Mouse (Mus musculus) skeletal muscle tissue, adult 2 months (tissue): ENCODE results near the gene Iqcc.

ENCODE experiments used
- DNase-seq: peaks from one replicate; pipeline ENCODE4 v3.0.0-alpha.2; 2012; ENCODE audit warnings: low read depth, low spot score

Iqcc gene

DNA sequence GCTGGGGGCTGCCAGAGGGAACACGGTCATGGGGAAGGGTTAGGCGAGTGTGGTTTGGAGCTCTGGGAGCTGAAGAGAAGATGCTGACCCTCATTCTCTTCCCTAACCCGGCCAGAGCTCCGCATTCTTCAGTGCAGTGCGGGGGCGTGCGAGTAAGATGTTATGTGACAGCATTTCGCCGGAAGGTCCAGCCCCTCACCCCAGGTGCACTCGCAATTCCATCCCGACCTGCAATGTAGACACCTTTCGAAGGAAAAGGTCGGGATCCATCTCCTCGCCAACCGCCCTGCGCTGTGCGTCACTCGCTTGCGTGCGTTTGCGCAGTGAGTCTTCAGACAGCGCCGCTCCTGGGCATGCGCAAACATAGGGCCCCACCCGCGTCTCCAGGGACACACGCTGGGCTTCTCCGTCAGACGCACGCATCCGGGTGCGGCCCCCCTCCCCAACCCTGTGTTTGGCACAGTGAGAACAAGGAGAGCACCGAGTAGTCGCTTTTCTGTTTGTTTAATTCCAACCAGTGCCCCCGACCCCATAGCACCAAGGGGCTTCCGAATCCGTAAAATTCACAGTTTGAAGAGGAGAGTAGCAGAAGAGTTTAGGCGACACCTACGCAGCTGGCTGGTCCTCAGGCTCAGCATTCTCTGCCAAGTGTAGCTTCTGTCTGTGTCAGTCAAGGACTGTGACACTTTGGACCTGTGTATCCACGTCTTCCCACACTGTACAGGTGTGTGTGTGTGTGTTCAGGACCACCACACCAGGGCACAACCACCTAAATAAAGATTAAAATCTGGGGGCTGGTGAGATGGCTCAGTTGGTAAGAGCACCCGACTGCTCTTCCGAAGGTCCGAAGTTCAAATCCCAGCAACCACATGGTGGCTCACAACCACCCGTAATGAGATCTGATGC, at the start of gene Iqcc:
Gene Iqcc, minus strand, starts transcription at position 314 of the 906 bp plus-strand sequence.
- DNase-seq: peak; percentile 97

DNA sequence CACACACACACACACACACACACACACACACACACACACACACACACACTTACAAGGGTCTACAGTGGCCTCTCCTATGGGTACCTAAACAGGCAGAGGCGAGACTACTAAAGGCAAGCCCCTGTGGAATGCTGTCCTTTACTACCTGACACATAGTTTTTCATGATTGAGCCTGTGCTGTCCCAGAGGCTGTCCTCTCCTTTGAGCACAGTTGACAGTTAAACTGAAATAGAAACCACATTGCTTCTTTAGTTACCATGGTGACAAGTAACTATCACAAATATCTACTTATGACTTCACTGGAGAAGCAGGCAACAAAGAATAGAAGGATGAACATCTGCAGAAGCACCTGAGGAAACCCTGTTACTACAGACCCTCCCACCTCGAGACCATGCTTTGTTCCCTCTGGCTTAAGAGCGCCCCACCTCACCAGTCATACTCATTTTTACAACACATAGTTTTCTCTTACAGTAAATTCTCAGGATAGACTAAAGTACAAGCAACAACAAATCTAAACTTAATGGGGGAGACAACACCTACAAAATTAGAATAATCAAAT, 43.4 kb upstream of the Iqcc start:
- DNase-seq: no peak

DNA sequence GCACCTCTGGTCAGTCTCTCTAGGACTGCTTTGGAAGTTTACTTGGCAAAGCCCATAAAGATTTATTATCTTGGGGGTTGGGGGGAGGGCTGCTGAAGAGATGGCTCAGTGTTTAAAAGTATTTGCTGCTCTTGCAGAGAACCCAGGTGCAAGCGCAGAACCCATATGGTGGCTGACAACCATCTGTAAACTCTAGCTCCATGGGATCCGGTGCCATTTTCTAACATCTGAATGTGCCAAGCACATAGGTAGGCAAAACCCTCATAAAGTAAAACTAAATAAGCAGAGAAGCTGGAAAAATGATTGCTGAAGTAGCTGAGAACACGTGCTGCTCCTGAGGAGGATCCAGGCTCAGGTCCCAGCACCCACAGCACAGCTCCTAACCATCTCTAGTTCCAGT, 42.7 kb upstream of the Iqcc start:
- no peak for DNase-seq

DNA sequence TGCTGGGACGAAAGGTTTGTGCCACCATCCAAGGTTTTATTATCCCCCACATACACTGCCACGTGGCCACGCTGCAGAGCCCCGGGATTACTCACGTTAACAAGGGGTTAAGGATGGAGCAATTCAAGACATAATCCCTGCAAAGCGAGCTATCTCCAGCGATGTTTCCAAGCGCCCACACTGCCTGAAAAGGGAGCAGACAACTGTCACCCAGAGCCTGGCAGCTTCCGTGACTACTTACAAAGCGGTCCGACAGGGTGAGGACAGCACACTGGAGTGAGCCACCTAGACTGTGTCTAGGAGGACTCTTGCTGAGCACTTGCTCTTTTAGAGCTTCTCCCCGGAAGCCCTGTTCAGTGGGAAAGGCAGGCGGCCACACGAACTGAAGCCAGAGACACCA, 35.9 kb upstream of the Iqcc start:
- DNase-seq: no peak

DNA sequence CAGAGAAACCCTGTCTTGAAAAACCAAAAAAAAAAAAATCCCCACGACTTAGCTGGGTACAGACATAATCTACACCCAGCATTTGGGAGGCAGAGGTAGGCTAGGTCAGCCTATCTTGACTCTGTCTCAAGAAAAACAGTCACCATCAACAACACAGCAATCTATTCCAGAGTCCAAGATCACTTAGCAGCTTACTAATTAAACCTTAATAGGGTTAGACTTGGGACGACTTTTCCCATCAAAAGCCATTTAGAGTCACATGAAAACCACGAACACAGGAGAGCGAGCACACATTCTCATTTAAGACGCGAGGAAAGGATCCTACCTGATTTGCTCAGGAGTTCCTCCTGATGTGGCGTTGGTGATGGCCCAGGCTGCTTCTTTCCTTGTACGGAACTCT, 31.5 kb upstream of the Iqcc start:
- DNase-seq: no peak

DNA sequence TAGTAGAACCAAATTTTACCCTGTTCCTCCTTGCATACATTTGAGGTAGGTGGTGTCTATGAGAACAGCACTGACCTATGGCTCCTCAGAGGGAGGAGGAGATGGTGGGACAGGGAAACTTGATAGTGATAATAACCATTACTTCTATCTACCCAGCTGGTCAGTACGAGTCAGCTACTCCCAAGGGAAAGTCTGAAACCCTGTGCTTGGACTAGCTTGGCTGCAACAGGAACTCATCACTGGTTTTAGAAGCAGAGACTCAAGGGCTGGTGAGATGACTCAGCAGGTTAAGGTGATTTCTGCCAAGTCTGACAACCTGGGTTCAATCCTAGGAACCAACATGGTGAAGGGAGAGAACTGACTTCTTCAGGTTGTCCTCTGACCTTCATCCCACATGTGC, 29.8 kb upstream of the Iqcc start:
- no peak for DNase-seq

DNA sequence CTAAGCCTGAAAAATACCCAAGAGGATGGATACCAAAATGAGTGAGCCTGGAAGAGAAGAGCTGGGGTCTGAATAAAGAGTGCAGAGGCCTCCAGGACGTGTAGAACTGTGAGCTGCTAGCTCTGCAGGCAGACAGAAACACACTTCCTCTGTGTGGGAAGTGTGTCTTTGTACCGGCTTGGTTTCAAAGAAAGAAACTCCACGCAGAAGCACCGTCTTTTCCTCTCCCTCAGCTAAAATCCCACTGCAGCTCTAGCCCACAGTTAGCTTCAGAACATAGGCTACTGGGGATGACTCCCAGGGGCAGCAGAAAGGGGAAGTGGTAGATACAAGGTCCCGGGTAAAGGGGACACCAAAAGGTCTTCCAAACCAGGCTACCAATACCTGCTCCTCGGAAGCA, 26.3 kb upstream of the Iqcc start:
- DNase-seq: no peak

DNA sequence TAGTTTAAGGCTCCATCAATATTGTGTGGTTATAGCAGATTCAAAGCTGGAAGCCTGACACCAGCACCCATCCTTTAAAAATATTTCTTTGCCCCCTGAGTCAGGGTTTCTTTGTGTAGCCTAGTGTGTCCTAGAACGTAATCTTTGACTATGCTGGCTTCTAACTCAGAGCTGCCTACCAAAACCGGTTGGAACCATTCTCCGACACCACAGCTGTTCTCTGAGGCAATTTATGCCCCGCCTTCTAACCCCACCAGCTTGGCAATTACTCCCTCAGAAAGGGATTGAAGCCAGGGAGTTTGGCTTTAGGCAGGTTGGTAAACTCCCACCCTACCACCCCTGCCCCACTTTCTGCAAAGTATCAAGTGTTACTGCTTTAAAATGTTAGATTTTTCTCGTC, 22.9 kb upstream of the Iqcc start:
- DNase-seq: no peak

DNA sequence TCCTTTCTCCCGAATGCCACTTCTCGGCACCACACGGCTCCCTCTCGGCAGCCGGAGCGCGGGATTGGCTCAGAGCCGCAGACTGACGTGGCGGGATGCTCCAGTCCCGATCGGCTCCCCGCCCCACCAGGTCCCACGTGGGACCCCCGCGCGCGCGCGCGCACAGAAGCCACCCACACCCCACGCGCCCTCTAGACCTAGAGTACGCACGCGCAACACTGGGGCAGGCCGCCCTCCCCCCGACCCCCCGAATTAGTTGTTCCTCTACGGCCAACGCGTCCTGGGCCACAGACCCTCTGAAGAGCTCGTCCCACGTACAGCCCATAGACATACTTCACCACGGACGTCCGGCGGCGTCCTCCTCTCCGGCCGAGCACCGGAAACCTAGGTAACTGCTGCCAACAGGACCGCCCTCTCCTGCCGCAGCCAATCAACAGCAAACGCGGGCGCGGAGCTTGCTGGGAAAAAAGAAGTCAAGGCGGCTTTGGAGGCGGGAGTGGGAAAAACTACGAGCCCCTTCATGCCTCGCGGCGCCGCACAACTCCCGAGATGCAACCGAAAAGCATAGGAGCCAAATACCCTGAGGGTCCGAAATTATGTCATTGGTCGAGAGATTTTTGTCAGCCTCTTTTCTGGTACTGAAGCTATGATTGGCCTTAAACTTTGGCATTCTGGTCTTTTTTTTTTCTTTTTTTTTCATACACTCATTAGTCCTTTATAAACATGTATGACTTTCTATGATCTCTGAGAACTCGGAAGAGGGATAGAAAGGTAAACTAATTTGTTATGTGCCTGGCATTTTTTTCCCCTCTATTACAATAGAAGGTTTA, 22.0 kb upstream of the Iqcc start, which contains the start of gene Txlna:
Gene Txlna, minus strand, starts transcription at position 428 of the 830 bp plus-strand sequence.
- DNase-seq: peak; percentile 94

DNA sequence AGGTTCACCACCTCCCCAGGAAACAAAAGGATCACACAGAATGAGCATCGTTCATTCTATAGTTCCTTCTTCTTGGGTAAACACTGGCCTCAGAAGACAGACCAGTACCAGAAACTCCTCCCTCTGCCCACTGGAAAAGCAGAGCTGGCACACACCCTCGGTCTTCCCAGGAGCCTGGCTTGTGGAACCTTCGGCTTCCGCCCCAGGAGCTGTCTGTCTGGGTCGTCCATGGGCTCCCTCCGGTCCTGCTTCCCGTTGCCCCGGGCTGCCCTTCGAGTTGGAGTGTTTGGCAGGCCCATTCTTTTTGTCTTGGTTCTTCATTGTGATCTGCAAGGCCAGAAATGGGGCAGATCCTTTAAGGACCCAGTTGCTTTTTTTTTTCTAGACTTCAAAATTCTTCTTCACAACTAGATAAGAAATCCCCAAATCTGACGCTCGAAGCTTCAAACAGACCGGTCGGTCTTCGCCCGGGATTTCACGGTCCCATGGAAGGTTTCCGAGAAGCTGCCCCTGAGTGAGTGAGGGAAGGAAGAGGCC, 21.3 kb upstream of the Iqcc start:
- DNase-seq: no peak

DNA sequence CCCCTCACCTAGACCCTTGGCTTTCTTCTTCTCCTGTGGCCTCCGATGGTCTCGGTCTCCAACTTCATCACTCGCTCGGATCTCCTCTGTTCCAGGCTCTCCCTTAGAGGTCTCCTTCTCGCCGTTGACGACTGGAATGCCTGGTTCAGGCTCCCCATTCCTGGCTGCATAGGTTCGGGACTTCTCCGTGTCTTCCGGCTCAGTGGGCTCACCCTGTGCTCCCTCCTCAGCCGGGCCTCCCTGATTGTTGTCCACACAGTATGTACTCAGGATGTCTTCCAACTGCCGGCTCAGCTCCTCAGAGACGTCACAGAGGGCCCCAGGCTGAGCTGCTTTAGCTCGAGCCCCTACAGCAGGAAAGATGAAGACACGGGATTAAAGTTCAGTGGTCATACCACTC, 20.3 kb upstream of the Iqcc start:
- DNase-seq: no peak

DNA sequence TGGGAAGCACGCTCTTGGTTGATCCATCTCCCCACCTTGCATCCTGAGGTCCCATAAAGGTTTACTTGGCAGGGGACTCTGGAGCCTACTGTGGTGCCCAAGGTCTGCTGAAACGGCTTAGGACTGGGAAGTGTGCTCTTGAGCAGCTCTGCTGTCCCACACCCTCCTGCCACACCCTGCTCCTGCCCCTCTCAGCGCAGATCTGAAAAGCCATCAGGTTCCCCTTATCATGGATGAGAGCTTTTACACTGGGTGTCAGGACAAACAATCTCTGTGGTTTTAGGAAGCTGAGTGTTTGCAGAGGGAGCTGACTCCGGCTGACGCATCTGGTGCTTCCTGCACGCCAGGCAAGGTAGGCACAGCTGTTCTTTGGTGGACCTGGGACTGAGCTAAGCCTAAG, 15.0 kb upstream of the Iqcc start:
- DNase-seq: no peak

DNA sequence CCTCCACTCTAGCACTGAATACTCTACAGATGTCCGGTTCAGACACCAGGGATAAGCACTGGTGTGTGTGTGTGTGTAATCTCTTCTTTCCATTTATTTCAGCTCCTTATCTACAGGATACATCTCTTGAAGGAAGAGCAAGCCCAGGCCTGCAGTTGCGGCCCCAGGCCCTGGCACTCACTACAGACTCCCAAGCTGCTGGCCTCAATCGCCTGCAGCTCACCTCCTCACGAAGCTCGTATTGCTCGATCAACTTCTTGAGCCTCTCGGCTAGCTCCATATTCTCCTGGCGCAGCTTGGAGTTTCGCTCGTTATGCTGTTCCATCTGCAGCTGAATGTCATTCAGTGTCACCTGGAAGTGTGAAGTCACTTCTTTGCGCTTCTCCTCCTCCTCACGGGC, 13.0 kb upstream of the Iqcc start:
- DNase-seq: no peak

DNA sequence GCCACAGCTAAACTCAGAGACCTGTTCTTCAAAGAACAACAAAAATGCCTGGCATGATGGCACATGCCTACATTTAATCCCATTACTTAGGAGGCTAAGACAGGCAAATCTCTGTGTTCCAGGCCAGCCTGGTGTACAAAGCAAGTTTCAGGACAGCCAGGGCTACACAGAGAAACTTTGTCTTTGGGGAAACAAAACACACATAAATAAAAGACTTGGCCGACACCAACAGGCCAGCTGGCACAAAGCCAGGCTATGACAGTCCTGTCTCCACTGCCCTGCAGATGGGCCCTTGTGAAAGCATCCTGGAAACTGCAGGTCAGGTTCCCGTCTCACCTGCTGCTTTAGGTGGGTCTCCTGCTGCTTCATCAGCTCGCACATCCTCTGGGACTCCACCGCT, 12.0 kb upstream of the Iqcc start:
- no peak for DNase-seq

DNA sequence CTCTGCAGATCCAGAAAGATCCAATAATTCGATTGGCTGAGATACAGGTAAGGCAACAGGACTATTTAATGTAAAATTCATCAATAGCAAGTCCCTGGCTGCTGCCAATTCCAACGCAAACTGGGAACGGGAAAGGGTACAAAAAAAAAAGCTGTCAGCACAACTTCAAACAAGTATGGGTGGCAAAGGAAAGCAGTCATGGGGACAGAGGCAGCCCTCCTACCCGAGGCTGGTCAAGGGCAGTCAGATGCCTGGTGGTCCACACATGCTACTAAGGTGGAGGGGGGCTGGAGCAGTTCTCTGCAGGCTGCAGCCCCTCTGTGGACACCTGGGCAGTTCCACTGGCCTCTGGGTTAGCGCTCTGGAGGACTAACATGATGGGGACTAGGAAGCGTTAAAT, 7.1 kb upstream of the Iqcc start:
- no peak for DNase-seq

DNA sequence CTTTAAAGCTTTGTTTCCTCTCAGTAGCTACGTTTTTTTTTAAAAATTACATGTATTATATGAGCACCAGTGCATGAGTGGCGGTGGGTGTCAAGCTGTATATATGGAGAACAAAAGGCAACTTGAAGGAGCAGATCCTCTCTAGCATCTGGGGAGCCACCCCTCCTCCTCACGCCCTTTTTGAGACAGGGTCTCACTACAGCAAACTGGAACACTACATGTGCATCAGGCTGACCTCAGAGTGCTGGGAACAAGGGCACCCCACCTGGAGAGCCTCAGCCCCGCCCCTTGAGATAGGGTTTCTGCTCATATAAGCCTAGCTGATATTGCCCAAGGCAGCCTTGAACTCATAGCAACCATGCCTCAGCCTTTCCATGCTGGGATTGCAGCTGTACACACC, 6.6 kb upstream of the Iqcc start:
- no peak for DNase-seq

DNA sequence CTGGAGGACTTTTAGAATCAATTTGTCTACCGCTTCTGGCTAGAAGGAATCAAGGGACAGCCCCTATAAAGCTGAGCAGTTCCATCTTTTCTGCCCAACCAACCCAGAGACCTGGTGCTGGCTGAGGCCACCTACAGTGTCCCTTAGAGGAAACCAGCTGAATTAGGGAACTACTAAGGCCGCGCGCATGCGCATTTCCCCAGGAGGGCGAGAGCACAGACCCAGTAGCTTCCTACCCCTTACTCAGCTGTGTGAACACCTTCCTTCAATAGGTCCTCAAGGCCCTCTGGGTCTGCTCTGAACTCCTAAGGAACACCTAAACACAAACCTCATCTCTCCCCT, 6.1 kb upstream of the Iqcc start:
- DNase-seq: peak; percentile 74

DNA sequence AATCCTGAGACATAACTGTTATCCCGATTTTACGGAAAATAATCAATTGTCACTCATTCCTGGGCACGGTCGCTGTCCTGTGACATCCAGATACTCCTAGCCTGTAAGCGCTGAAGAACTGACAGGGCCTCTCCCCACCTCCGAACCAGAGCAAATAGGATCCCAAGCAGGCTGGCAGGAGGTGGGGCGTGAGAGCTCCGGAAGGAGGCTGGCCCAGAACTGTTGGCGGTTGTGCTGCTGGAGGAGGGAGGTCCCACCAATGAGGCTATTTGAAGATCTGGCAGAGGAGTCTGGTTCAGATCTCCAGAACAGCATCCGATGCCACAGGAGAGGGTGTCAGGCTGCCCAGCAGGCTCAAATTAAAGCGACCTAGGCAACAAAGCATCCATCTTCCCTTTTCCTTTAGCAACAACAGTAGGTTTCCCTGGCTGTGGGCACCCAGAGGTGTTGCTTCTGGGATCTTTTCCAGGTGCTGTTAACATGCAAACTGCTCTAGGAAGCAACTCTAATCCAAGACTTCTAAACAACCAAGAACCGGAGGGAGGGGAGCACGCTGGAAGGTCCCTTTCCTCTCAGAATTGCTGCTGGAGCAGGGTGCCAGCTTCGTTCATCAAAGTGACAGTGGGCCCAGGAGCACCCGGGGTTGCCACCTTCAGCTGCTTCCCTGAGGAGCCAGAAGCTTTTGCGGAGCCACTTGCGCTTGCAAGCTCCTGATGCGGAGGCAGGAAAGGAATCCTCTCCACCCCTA, 5.6 kb upstream of the Iqcc start:
- DNase-seq: peak; percentile 95

DNA sequence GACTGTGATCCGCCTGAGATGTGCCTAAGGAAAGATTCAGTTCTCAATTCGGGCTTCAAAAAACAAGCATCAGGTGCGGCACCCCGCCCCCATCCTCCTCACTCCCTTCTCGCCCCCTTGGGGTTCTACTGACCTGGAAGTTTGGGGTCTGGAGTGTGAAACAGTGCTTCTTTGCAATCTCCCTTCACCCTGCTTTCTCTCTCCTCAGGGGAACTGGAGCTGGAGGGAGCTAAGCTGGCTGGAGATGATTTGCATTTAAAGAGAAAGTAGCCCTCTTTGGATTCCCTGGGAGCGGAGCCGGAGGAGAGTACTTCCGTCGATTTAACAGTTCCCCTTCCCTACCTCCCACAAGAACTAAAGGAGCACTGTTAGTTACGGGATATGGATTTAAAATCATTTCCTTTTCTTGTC, 4.8 kb upstream of the Iqcc start, which contains the start of gene Ccdc28b:
Gene Ccdc28b, minus strand, starts transcription at position 267 of the 411 bp plus-strand sequence.
- DNase-seq: no peak

DNA sequence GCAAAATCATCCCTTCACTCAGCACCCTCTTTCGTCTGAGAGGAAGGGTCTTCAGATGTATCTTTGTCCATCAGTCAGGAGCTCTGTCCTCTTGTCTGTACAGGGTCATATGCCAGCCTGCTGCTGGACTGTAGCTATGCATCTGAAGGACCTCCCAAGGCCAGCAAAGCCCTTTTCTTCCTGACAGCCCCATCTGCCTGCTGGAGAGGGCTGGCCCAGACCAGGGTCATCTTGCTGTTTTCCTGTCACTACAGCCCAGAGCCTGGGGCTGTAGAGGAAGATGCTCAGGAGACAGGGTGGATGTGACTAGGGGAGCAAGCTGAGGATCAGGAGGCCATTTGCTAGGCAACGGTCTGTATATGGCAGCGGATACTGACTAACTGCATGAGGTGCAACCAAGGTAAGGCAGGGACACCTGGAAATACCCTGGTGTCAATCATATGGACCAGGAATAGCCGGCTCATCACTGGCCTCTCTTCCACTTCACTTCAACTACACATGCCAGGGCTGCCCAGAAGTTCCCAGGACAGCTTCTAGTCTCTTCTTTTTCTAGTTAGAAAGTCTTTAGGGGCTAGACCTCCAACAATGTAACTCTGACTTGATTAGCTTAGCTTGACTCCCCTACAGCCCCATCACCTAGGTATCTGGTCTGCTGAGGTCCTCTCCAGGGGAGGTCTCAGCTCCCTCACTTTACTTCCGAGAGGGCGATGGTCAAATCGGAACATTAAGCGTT, 4.1 kb upstream of the Iqcc start:
- no peak for DNase-seq
